Mouse (Mus musculus) liver, embryonic 14.5 days (tissue): ENCODE measurements at regions not wholly inside any gene's neighbourhood (a gene's known extent, or its start where the extent isn't known, plus 50 kb on each side); places are given as distances from the start of the nearest gene placed in this dataset.
A peak's percentile ranks its signal among the peaks of the same experiment; 100 is the strongest.

Source experiments
- CTCF ChIP-seq: IDR thresholded peaks from 2 replicates; pipeline ENCODE4 v1.5.1; 2016; ENCODE audit warnings: antibody characterized with exemption, low read depth, control low read depth
- EP300 ChIP-seq: IDR thresholded peaks from 2 replicates; pipeline ENCODE4 v1.6.1; 2016; ENCODE audit warnings: antibody characterized with exemption, low read depth

GRCm38 (mm10) chr6:49919089-49919812, 96.7 kb downstream of the Npy start:
- TF ChIP-seq CTCF (peak; percentile 23; the same call in 1 of the 2 replicates), EP300 (no peak)
